Mouse (Mus musculus) liver, embryonic 12.5 days (tissue): ENCODE data around the gene Gskip. TPM values are rescaled to one million over a fixed set of nuclear protein-coding genes. Genes with fewer than 3 reads are reported as not detected.

Experiments
- ATAC-seq: fragments of 200-750 bp; cut with Nextera tagmentation; 2 replicates; pipeline ENCODE4 v1.8.0; 2017; ENCODE audit warnings: moderate number of reproducible peaks, mild to moderate bottlenecking, moderate library complexity
- H3K27ac ChIP-seq: fragments of 300-500 bp; sonication (generic); 2 replicates; pipeline ENCODE4 v1.5.1; 2016; ENCODE audit warnings: mild to moderate bottlenecking
- H3K27me3 ChIP-seq: fragments of 300-500 bp; sonication (generic); replicated peaks from 2 replicates; pipeline ENCODE4 v1.6.1; 2016; ENCODE audit warnings: mild to moderate bottlenecking, moderate library complexity
- H3K36me3 ChIP-seq: fragments of 300-500 bp; sonication (generic); 2 replicates; pipeline ENCODE4 v1.6.1; 2016; ENCODE audit warnings: mild to moderate bottlenecking, moderate library complexity
- H3K4me1 ChIP-seq: fragments of 300-500 bp; sonication (generic); 2 replicates; pipeline ENCODE4 v1.6.1; 2016
- H3K4me2 ChIP-seq: fragments of 300-500 bp; sonication (generic); 2 replicates; pipeline ENCODE4 v1.6.1; 2016; ENCODE audit warnings: mild to moderate bottlenecking, moderate library complexity
- H3K4me3 ChIP-seq: fragments of 300-500 bp; sonication (generic); 2 replicates; pipeline ENCODE4 v1.5.1; 2016; ENCODE audit warnings: mild to moderate bottlenecking, moderate library complexity
- H3K9ac ChIP-seq: fragments of 300-500 bp; sonication (generic); 2 replicates; pipeline ENCODE4 v1.6.1; 2016; ENCODE audit warnings: mild to moderate bottlenecking, moderate library complexity
- H3K9me3 ChIP-seq: fragments of 300-500 bp; sonication (generic); replicated peaks from 2 replicates; pipeline ENCODE4 v1.6.1; 2016; ENCODE audit warnings: mild to moderate bottlenecking, moderate library complexity
- WGBS: fragments of 180-500 bp; shearing (Covaris S2); methylation state at CpG from one replicate; pipeline ENCODE4 v1.1.7; 2016; ENCODE audit not compliant: insufficient replicate concordance; 5-methylcytosine and 5-hydroxymethylcytosine counted together
- polyA plus RNA-seq: library from polyadenylated mRNA; unstranded; fragments of >200 nt; fragmentation: Nextera tagmentation; extraction: Ambion mirVana; gene quantifications from 2 replicates; pipeline ENCODE4 v1.2.1, GENCODE M21; 2016

Gskip gene
- 15.4 and 16.5 TPM in 2 replicates for polyA plus RNA-seq

GRCm38 (mm10) chr12:105683933-105684901 is at the start of gene Gskip:
TSS of gene Gskip (plus strand) at chr12:105684829.
- Histone ChIP-seq H3K36me3 (peaks cover 21% of the 10 kb centered on the region), H3K27me3 (no peaks in the 10 kb centered on the region), H3K9ac (peak within 1 kb of the TSS; percentile 97), H3K4me1 (peaks cover 51% of the 10 kb centered on the region), H3K9me3 (no peaks in the 10 kb centered on the region), H3K4me2 (peak within 1 kb of the TSS; percentile 94), H3K27ac (peak within 1 kb of the TSS; percentile 96), H3K4me3 (peak within 1 kb of the TSS; percentile 96)
- ATAC-seq = peak; percentile 63
- WGBS = 1% methylated on average over 40 of the region's 41 CpGs

GRCm38 (mm10) chr12:105636551-105636950 is 48.1 kb upstream of the Gskip start:
- H3K27ac ChIP-seq = no peak overlapping the region
- no peaks in the 10 kb centered on the region for H3K9me3 ChIP-seq
- H3K4me2 ChIP-seq = no peak overlapping the region
- no peaks in the 10 kb centered on the region for H3K4me1 ChIP-seq
- peaks cover 100% of the 10 kb centered on the region for H3K36me3 ChIP-seq
- no peaks in the 10 kb centered on the region for H3K27me3 ChIP-seq
- H3K4me3 ChIP-seq = no peak overlapping the region
- no peak for ATAC-seq
- H3K9ac ChIP-seq = no peak overlapping the region
- 91% methylated on average over 9 of the region's 9 CpGs for WGBS

- H3K4me2 ChIP-seq = no peak overlapping the region
- H3K4me1 ChIP-seq = no peaks in the 10 kb centered on the region
- no peaks in the 10 kb centered on the region for H3K9me3 ChIP-seq
- H3K36me3 ChIP-seq = peaks cover 100% of the 10 kb centered on the region
- no peak overlapping the region for H3K4me3 ChIP-seq
- no peak for ATAC-seq
- no peaks in the 10 kb centered on the region for H3K27me3 ChIP-seq
- no peak overlapping the region for H3K27ac ChIP-seq
- WGBS = 68% methylated on average over 4 of the region's 4 CpGs
- no peak overlapping the region for H3K9ac ChIP-seq
These were observed 47.1 kb upstream of the Gskip start for GRCm38 (mm10) chr12:105637554-105637953.

GRCm38 (mm10) chr12:105642770-105643321 is 41.8 kb upstream of the Gskip start:
- H3K4me2 ChIP-seq = no peak overlapping the region
- H3K4me3 ChIP-seq = no peak overlapping the region
- WGBS = 88% methylated on average over 11 of the region's 11 CpGs
- H3K9ac ChIP-seq = no peak overlapping the region
- H3K4me1 ChIP-seq = no peaks in the 10 kb centered on the region
- H3K27me3 ChIP-seq = no peaks in the 10 kb centered on the region
- H3K27ac ChIP-seq = no peak overlapping the region
- ATAC-seq = no peak
- H3K9me3 ChIP-seq = no peaks in the 10 kb centered on the region
- peaks cover 99% of the 10 kb centered on the region for H3K36me3 ChIP-seq

GRCm38 (mm10) chr12:105655850-105656249 is 28.8 kb upstream of the Gskip start:
- H3K9me3 ChIP-seq = no peaks in the 10 kb centered on the region
- H3K9ac ChIP-seq = no peak overlapping the region
- H3K4me3 ChIP-seq = no peak overlapping the region
- no peaks in the 10 kb centered on the region for H3K4me1 ChIP-seq
- peaks cover 100% of the 10 kb centered on the region for H3K36me3 ChIP-seq
- H3K4me2 ChIP-seq = no peak overlapping the region
- H3K27ac ChIP-seq = no peak overlapping the region
- H3K27me3 ChIP-seq = no peaks in the 10 kb centered on the region
- 89% methylated on average over 7 of the region's 7 CpGs for WGBS
- ATAC-seq = no peak

- WGBS = 55% methylated on average over 8 of the region's 8 CpGs
- no peak overlapping the region for H3K4me2 ChIP-seq
- no peak overlapping the region for H3K9ac ChIP-seq
- H3K36me3 ChIP-seq = peaks cover 87% of the 10 kb centered on the region
- H3K4me1 ChIP-seq = peaks cover 31% of the 10 kb centered on the region
- no peaks in the 10 kb centered on the region for H3K27me3 ChIP-seq
- no peak overlapping the region for H3K27ac ChIP-seq
- H3K4me3 ChIP-seq = no peak overlapping the region
- peak; percentile 74 for ATAC-seq
- H3K9me3 ChIP-seq = no peaks in the 10 kb centered on the region
These were observed 8.4 kb upstream of the Gskip start for GRCm38 (mm10) chr12:105676274-105676673.

GRCm38 (mm10) chr12:105678211-105678610 is 6.4 kb upstream of the Gskip start:
- Histone ChIP-seq H3K36me3 (peaks cover 74% of the 10 kb centered on the region), H3K9ac (no peak overlapping the region), H3K27me3 (no peaks in the 10 kb centered on the region), H3K27ac (no peak overlapping the region), H3K4me1 (peaks cover 44% of the 10 kb centered on the region), H3K4me3 (no peak overlapping the region), H3K9me3 (no peaks in the 10 kb centered on the region), H3K4me2 (no peak overlapping the region)
- ATAC-seq = no peak
- WGBS = 84% methylated on average over 7 of the region's 7 CpGs

- H3K4me2 ChIP-seq = no peak overlapping the region
- peaks cover 68% of the 10 kb centered on the region for H3K36me3 ChIP-seq
- H3K4me1 ChIP-seq = peaks cover 50% of the 10 kb centered on the region
- WGBS = 68% methylated on average over 3 of the region's 3 CpGs
- ATAC-seq = no peak
- no peak overlapping the region for H3K27ac ChIP-seq
- H3K9ac ChIP-seq = no peak overlapping the region
- H3K27me3 ChIP-seq = no peaks in the 10 kb centered on the region
- no peaks in the 10 kb centered on the region for H3K9me3 ChIP-seq
- H3K4me3 ChIP-seq = no peak overlapping the region
These were observed 5.9 kb upstream of the Gskip start for GRCm38 (mm10) chr12:105678762-105679161.

- Histone ChIP-seq H3K9me3 (no peaks in the 10 kb centered on the region), H3K4me3 (peak within 1 kb of the TSS; percentile 96), H3K27me3 (no peaks in the 10 kb centered on the region), H3K4me2 (peak within 1 kb of the TSS; percentile 94), H3K27ac (peak within 1 kb of the TSS; percentile 96), H3K9ac (peak within 1 kb of the TSS; percentile 97), H3K4me1 (peaks cover 47% of the 10 kb centered on the region), H3K36me3 (peaks cover 21% of the 10 kb centered on the region)
- WGBS = under 1% methylated on average over 73 of the region's 73 CpGs
- peak; percentile 88 for ATAC-seq
These were observed 517 bp downstream of the Gskip start, which contains the start of gene Atg2b for GRCm38 (mm10) chr12:105685001-105685691. TSS of gene Atg2b (minus strand) at chr12:105685211.

GRCm38 (mm10) chr12:105686791-105687190 is 2.2 kb downstream of the Gskip start:
- no peak for ATAC-seq
- peak overlapping the region; percentile 59; the same call in 1 of the 2 replicates for H3K27ac ChIP-seq
- H3K9me3 ChIP-seq = no peaks in the 10 kb centered on the region
- H3K9ac ChIP-seq = no peak overlapping the region
- H3K36me3 ChIP-seq = 0 out of 2 replicates have a peak, but pooled peaks cover 9% of the 10 kb centered on the region
- WGBS = 80% methylated on average over 3 of the region's 3 CpGs
- H3K4me2 ChIP-seq = peak overlapping the region; percentile 94; the same call in 1 of the 2 replicates
- H3K27me3 ChIP-seq = no peaks in the 10 kb centered on the region
- H3K4me1 ChIP-seq = peaks cover 45% of the 10 kb centered on the region
- no peak overlapping the region for H3K4me3 ChIP-seq

GRCm38 (mm10) chr12:105687416-105687815 is 2.8 kb downstream of the Gskip start:
- Histone ChIP-seq H3K4me1 (peaks cover 41% of the 10 kb centered on the region), H3K9me3 (no peaks in the 10 kb centered on the region), H3K4me3 (no peak overlapping the region), H3K27me3 (no peaks in the 10 kb centered on the region), H3K9ac (no peak overlapping the region; the same call in 1 of the 2 replicates), H3K36me3 (peaks cover 12% of the 10 kb centered on the region; the same call in 1 of the 2 replicates), H3K27ac (no peak overlapping the region), H3K4me2 (no peak overlapping the region)
- ATAC-seq = no peak
- WGBS = 82% methylated on average over 4 of the region's 4 CpGs
